9 mouse cellular contexts compared by ENCODE assay signal in the genomic region with DNA sequence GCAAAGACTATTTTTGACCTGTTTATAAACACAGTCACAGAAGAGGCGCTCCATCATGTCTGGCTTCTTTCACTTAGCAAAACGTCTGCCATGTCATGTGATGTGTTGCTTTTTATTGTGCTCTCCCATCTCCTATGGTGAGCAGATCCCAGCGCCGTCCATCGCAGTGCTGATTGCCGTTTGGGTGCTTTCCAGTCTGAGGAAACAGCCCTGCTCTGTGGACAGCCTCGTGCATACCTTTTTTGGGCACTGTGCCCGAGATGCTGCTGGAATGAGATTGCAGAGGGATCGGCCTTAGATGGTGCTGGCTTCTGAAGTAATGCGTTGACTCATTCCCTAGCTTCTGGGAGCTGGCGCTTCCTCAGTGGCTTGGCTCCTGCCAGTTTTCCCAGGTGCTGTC. TPM values are rescaled to one million over a fixed set of nuclear protein-coding genes. Genes with fewer than 3 reads are reported as not detected.
A peak's percentile ranks its signal among the peaks of the same experiment; 100 is the strongest.
DNase-seq lines count a peak whose midpoint lies in the region; ATAC-seq and TF ChIP-seq lines count a peak whose summit lies in the region.
"Had no signal": no experiment of that assay in that cellular context is flagged by ENCODE, and none has a peak within 500 bp of the region (broad histone marks: within the 10 kb centered on the region; RNA-seq: fewer than 3 reads in every experiment).

No protein-coding gene starts in this region.

- no peak for TF ChIP-seq POLR2A in lung, adult 2 months (IDR thresholded peaks at IDR 0.05; ENCODE audit: borderline replicate concordance, extremely low read depth, low read depth, low read length)

- H3K9me3 ChIP-seq in lung, embryonic 14.5 days (ENCODE audit: low read depth, low read length) = no peaks in the 10 kb centered on the region
- no peaks in the 10 kb centered on the region for H3K9me3 ChIP-seq in heart, embryonic 12.5 days (replicated peaks)

- no peak overlapping the region for H3K27ac ChIP-seq in lung, embryonic 14.5 days (ENCODE audit: low read depth)
- peak overlapping the region; percentile 87 for H3K27ac ChIP-seq in heart, embryonic 12.5 days (ENCODE audit: poor library complexity, severe bottlenecking)

- H3K4me2 ChIP-seq in lung, embryonic 14.5 days = no peak overlapping the region
- H3K4me2 ChIP-seq in heart, embryonic 12.5 days = peak overlapping the region; percentile 49

- no peaks in the 10 kb centered on the region for H3K4me1 ChIP-seq in lung, embryonic 14.5 days (ENCODE audit: insufficient read depth)
- H3K4me1 ChIP-seq in lung, adult 2 months (ENCODE audit: control insufficient read depth, insufficient read depth, low read length) = peaks cover 4% of the 10 kb centered on the region; the same call in 1 of the 2 replicates
- peaks cover 16% of the 10 kb centered on the region; the same call in 1 of the 2 replicates for H3K4me1 ChIP-seq in heart, embryonic 12.5 days (replicated peaks)

- TF ChIP-seq CTCF in lung, embryonic 14.5 days (IDR thresholded peaks at IDR 0.05; ENCODE audit: low read depth) = no peak
- TF ChIP-seq CTCF in lung, adult 2 months (IDR thresholded peaks at IDR 0.05; ENCODE audit: insufficient read depth, low read length) = no peak

- WGBS in lung, embryonic 14.5 days = 46% methylated on average over 11 of the region's 11 CpGs
- 26% methylated on average over 11 of the region's 11 CpGs for WGBS in lung, adult 2 months
- WGBS in heart, embryonic 12.5 days = 18% methylated on average over 11 of the region's 11 CpGs

- DNase-seq in lung, embryonic 14.5 days = peak; percentile 61
- no peak for DNase-seq in lung, adult 2 months
- DNase-seq in adrenal gland, postnatal 25 days = peak; percentile 55
- peak; percentile 40 for DNase-seq in right cerebral cortex, postnatal 25 days
- no peak for DNase-seq in thymus, postnatal 14 days
- no peak for DNase-seq in embryo, embryonic 11 days
- DNase-seq in B cell, adult 2 months = no peak

- no peaks in the 10 kb centered on the region for H3K36me3 ChIP-seq in lung, embryonic 14.5 days (ENCODE audit: insufficient read depth)
- H3K36me3 ChIP-seq in heart, embryonic 12.5 days = no peaks in the 10 kb centered on the region

- H3K9ac ChIP-seq in lung, embryonic 14.5 days = no peak overlapping the region
- no peak overlapping the region for H3K9ac ChIP-seq in heart, embryonic 12.5 days

- no peaks in the 10 kb centered on the region for H3K27me3 ChIP-seq in lung, embryonic 14.5 days (ENCODE audit: insufficient read depth, low read length)
- H3K27me3 ChIP-seq in heart, embryonic 12.5 days (replicated peaks) = no peaks in the 10 kb centered on the region

- no peak overlapping the region for H3K4me3 ChIP-seq in lung, embryonic 14.5 days (ENCODE audit: low read depth, low read length)
- no peak overlapping the region for H3K4me3 ChIP-seq in lung, adult 2 months (replicated peaks; ENCODE audit: extremely low read depth, low read depth, low read length)
- H3K4me3 ChIP-seq in heart, embryonic 12.5 days = 0 out of 2 replicates have a peak overlapping the region, but pooled peaks have one; percentile 0

- peak; percentile 45; the same call in 1 of the 2 replicates for ATAC-seq in lung, embryonic 14.5 days (ENCODE audit: insufficient read depth)
- ATAC-seq in heart, embryonic 12.5 days (ENCODE audit: insufficient number of reproducible peaks, low FRiP score) = peak; percentile 62

RNA-seq across cellular contexts. Expression of a gene that starts 3.5 kb away (rescaled TPM):
- not detected in 2 replicates for polyA plus RNA-seq in lung, embryonic 14.5 days (2014; fragmentation: Nextera tagmentation; extraction: Ambion mirVana)
- polyA plus RNA-seq in lung, adult 2 months (2012; rRNA removed) = 0.13 TPM in 1 of 2 replicates, not detected in the other
- total RNA-seq in adrenal gland, postnatal 25 days (2021) = not detected in 2 replicates
- 0.11 and 0.18 TPM in 2 replicates for polyA plus RNA-seq in heart, embryonic 12.5 days (2016; fragmentation: Nextera tagmentation; extraction: Ambion mirVana)
- polyA plus RNA-seq: limb, embryonic 11.5 days had no signal

RNA-seq across cellular contexts. Expression of a gene that starts 19.8 kb away (rescaled TPM):
- polyA plus RNA-seq in lung, embryonic 14.5 days (2014; fragmentation: Nextera tagmentation; extraction: Ambion mirVana) = 172 and 186 TPM in 2 replicates
- 56.4 and 112 TPM in 2 replicates for polyA plus RNA-seq in lung, adult 2 months (2012; rRNA removed)
- total RNA-seq in adrenal gland, postnatal 25 days (2021) = 282 and 318 TPM in 2 replicates
- 200 and 211 TPM in 2 replicates for polyA plus RNA-seq in heart, embryonic 12.5 days (2016; fragmentation: Nextera tagmentation; extraction: Ambion mirVana)

RNA-seq across cellular contexts. Expression of a gene that starts 44.3 kb away (rescaled TPM):
- polyA plus RNA-seq in lung, embryonic 14.5 days (2014; fragmentation: Nextera tagmentation; extraction: Ambion mirVana) = 0.27 and 0.39 TPM in 2 replicates
- 0.28 and 1.9 TPM in 2 replicates for polyA plus RNA-seq in lung, adult 2 months (2012; rRNA removed)
- 2.8 and 4.4 TPM in 2 replicates for total RNA-seq in adrenal gland, postnatal 25 days (2021)
- polyA plus RNA-seq in heart, embryonic 12.5 days (2016; fragmentation: Nextera tagmentation; extraction: Ambion mirVana) = 0.14 and 0.36 TPM in 2 replicates

RNA-seq across cellular contexts. Expression of a gene that starts 55.3 kb away (rescaled TPM):
- polyA plus RNA-seq in lung, embryonic 14.5 days (2014; fragmentation: Nextera tagmentation; extraction: Ambion mirVana) = 244 and 279 TPM in 2 replicates
- 35.5 and 37.1 TPM in 2 replicates for polyA plus RNA-seq in lung, adult 2 months (2012; rRNA removed)
- total RNA-seq in adrenal gland, postnatal 25 days (2021) = 68.3 and 78.6 TPM in 2 replicates
- 129 and 135 TPM in 2 replicates for polyA plus RNA-seq in heart, embryonic 12.5 days (2016; fragmentation: Nextera tagmentation; extraction: Ambion mirVana)

Comparison
In these comparisons a context has a peak if more than half of its experiments do, and no peak if none do; other contexts are left out.
1. DNase-seq: peak in lung, embryonic 14.5 days (single experiment), adrenal gland, postnatal 25 days (single experiment) and right cerebral cortex, postnatal 25 days (single experiment); none in lung, adult 2 months (single experiment), thymus, postnatal 14 days (single experiment), embryo, embryonic 11 days (single experiment) and B cell, adult 2 months (0 of 2).